ENCODE assay signal across 27 mouse cellular contexts in genomic region chr10:92665287-92665686, GRCm38 (mm10). TPM values are rescaled to one million over a fixed set of nuclear protein-coding genes. Genes with fewer than 3 reads are reported as not detected.
DNase-seq lines count a peak whose midpoint lies in the region; ATAC-seq and TF ChIP-seq lines count a peak whose summit lies in the region.
"Had no signal": no experiment of that assay in that cellular context is flagged by ENCODE, and none has a peak within 500 bp of the region (broad histone marks: within the 10 kb centered on the region; RNA-seq: fewer than 3 reads in every experiment).

No protein-coding gene starts in this region.

- H3K9ac ChIP-seq in MEL (ENCODE audit: control insufficient read depth, low read depth, low read length, poor library complexity, severe bottlenecking) = no peak overlapping the region
- H3K9ac ChIP-seq: embryonic facial prominence, embryonic 13.5 days; forebrain, embryonic 12.5 days; forebrain, embryonic 15.5 days; heart, embryonic 12.5 days; heart, embryonic 15.5 days; hindbrain, embryonic 14.5 days had no signal

- WGBS in embryonic facial prominence, embryonic 10.5 days = 91% methylated on average over 5 of the region's 5 CpGs

- no peaks in the 10 kb centered on the region for H3K9me3 ChIP-seq in MEL (replicated peaks; ENCODE audit: insufficient read depth, low read length)
- no peaks in the 10 kb centered on the region for H3K9me3 ChIP-seq in embryonic facial prominence, embryonic 10.5 days
- H3K9me3 ChIP-seq: embryonic facial prominence, embryonic 13.5 days; forebrain, embryonic 12.5 days; forebrain, embryonic 15.5 days; heart, embryonic 12.5 days; heart, embryonic 15.5 days had no signal

- TF ChIP-seq RAD21 in MEL (IDR thresholded peaks at IDR 0.05; ENCODE audit: low read depth, low read length) = no peak

- H3K4me1 ChIP-seq in MEL (ENCODE audit: control insufficient read depth in 1 of 2, insufficient read depth in 2 of 2, low read length in 2 of 2) = peaks cover 0 to 3% of the 10 kb centered on the region in 2 experiments; a peak in 1 of 4 replicates
- H3K4me1 ChIP-seq in embryonic facial prominence, embryonic 10.5 days = no peaks in the 10 kb centered on the region
- H3K4me1 ChIP-seq: embryonic facial prominence, embryonic 13.5 days; forebrain, embryonic 12.5 days; forebrain, embryonic 15.5 days; heart, embryonic 12.5 days; heart, embryonic 15.5 days had no signal

- H3K36me3 ChIP-seq in MEL (ENCODE audit: control insufficient read depth in 1 of 2, insufficient read depth in 2 of 2, low read length in 2 of 2) = no peaks in the 10 kb centered on the region; a peak in 1 of 4 replicates
- H3K36me3 ChIP-seq in embryonic facial prominence, embryonic 10.5 days (replicated peaks) = no peaks in the 10 kb centered on the region
- H3K36me3 ChIP-seq: embryonic facial prominence, embryonic 13.5 days; forebrain, embryonic 12.5 days; forebrain, embryonic 15.5 days; heart, embryonic 12.5 days; heart, embryonic 15.5 days had no signal

- peak in 1 of 2 experiments; percentile 31; a peak in 1 of 4 replicates for TF ChIP-seq EP300 in MEL (IDR thresholded peaks at IDR 0.05; ENCODE audit: low read depth in 1 of 2, low read length in 2 of 2)

- ATAC-seq in common myeloid progenitor, adult 5-6 weeks (replicated peaks; ENCODE audit: low read depth, poor library complexity, severe bottlenecking) = peak; percentile 68
- ATAC-seq in megakaryocyte progenitor cell, adult 5-6 weeks (replicated peaks; ENCODE audit: poor library complexity) = peak; percentile 50
- ATAC-seq: forebrain, embryonic 15.5 days; hindbrain, postnatal 0 days; inflammation-experienced regulatory T-cells, adult 6 months; intestine, embryonic 16.5 days; Patski had no signal

- no peak for TF ChIP-seq POLR2A in MEL (IDR thresholded peaks at IDR 0.05; ENCODE audit: control insufficient read depth in 1 of 2, insufficient read depth in 1 of 2, low read depth in 1 of 2, low read length in 2 of 2, poor library complexity in 1 of 2)

- H3K4me3 ChIP-seq in MEL (ENCODE audit: control insufficient read depth in 1 of 2, insufficient read depth in 1 of 2, low read depth in 2 of 2, low read length in 2 of 2) = no peak overlapping the region
- H3K4me3 ChIP-seq in embryonic facial prominence, embryonic 10.5 days = no peak overlapping the region
- H3K4me3 ChIP-seq: embryonic facial prominence, embryonic 13.5 days; erythroblast, embryonic 14.5 days; forebrain, embryonic 12.5 days; forebrain, embryonic 15.5 days; heart, embryonic 12.5 days; heart, embryonic 15.5 days had no signal

- no peaks in the 10 kb centered on the region; a peak in 1 of 4 replicates for H3K27me3 ChIP-seq in MEL (ENCODE audit: control insufficient read depth in 1 of 2, insufficient read depth in 2 of 2, low read length in 2 of 2)
- H3K27me3 ChIP-seq in embryonic facial prominence, embryonic 10.5 days (replicated peaks; ENCODE audit: low read depth, poor library complexity, severe bottlenecking) = no peaks in the 10 kb centered on the region
- H3K27me3 ChIP-seq: embryonic facial prominence, embryonic 13.5 days; forebrain, embryonic 12.5 days; forebrain, embryonic 15.5 days; heart, embryonic 12.5 days; heart, embryonic 15.5 days had no signal

- no peaks in the 10 kb centered on the region for H3K79me2 ChIP-seq in MEL (ENCODE audit: control insufficient read depth, insufficient read depth, low read length, poor library complexity)

- no peak overlapping the region for H3K27ac ChIP-seq in MEL (ENCODE audit: control insufficient read depth, low read depth, low read length)
- H3K27ac ChIP-seq in embryonic facial prominence, embryonic 10.5 days (replicated peaks) = no peak overlapping the region
- H3K27ac ChIP-seq: embryonic facial prominence, embryonic 13.5 days; forebrain, embryonic 12.5 days; forebrain, embryonic 15.5 days; heart, embryonic 15.5 days; hindbrain, embryonic 14.5 days; hindbrain, postnatal 0 days had no signal

- no peak for TF ChIP-seq CTCF in MEL (IDR thresholded peaks at IDR 0.05 in 2 of 3, conservative IDR thresholded peaks at IDR 0.05 in 1 of 3; ENCODE audit: control insufficient read depth in 1 of 3, insufficient read depth in 1 of 3, low read depth in 2 of 3, low read length in 3 of 3, poor library complexity in 1 of 3, severe bottlenecking in 1 of 3)

- peak; percentile 44 for DNase-seq in MEL (ENCODE audit: low read depth, low spot score)
- no peak for DNase-seq in heart, adult 8-10 months (ENCODE audit: low spot score)
- DNase-seq in embryonic facial prominence, embryonic 10.5 days (ENCODE audit: low spot score) = no peak
- no peak for DNase-seq in thymus, postnatal 10 days (ENCODE audit: low spot score in 2 of 2)
- DNase-seq: adrenal gland, postnatal 10 days; adrenal gland, postnatal 36 days; cerebellum, adult 11 months; cerebellum, adult 2 months; cerebellum, postnatal 14 days; gastrocnemius, postnatal 36 days; heart, adult 11 months; heart, postnatal 10 days; heart, postnatal 36 days; kidney, adult 18-20 months had no signal

TF ChIP-seq in MEL, 35 proteins besides CTCF, POLR2A, EP300 and RAD21:
- TF ChIP-seq POLR2AphosphoS5 (IDR thresholded peaks at IDR 0.05; ENCODE audit: borderline replicate concordance, low read depth, low read length) (no peak), RCOR1 (IDR thresholded peaks at IDR 0.05; ENCODE audit: low read depth, low read length) (peak; percentile 94), TAL1 (IDR thresholded peaks at IDR 0.05; ENCODE audit: low read length) (no peak)
TF ChIP-seq in MEL: peak in this region for 1.

RNA-seq across cellular contexts. Expression of gene Nedd1, which starts 56.9 kb away (rescaled TPM):
- 18.7 and 22.1 TPM in 2 replicates for total RNA-seq in MEL (2012; rRNA removed)
- polyA plus RNA-seq in MEL (2012; ENCODE audit: insufficient read depth in 1 of 2, insufficient read length in 2 of 2, low read depth in 1 of 2, low replicate concordance in 2 of 2, missing spikeins in 1 of 2) = 10 to 100 TPM in 1 of 2 experiments, not detected in 1; 15.5 TPM
- total RNA-seq in common myeloid progenitor, adult 5-6 weeks (2017) = 31.5 and 35.1 TPM in 2 replicates
- total RNA-seq in megakaryocyte progenitor cell, adult 5-6 weeks (2015) = 27.5 and 32.4 TPM in 2 replicates
- total RNA-seq in megakaryocyte progenitor cell, adult 5-6 weeks (2017) = 25.1 and 32.4 TPM in 2 replicates
- 10 to 100 TPM; 21.9 to 25.9 (median 22.3) TPM for total RNA-seq in heart, adult 8-10 months (2022)
- polyA plus RNA-seq in embryonic facial prominence, embryonic 10.5 days (2016; fragmentation: Nextera tagmentation; extraction: Ambion mirVana) = 51.8 and 53.1 TPM in 2 replicates
